Mouse (Mus musculus): ENCODE measurements around the gene Lgals4. TPM values are rescaled to one million over a fixed set of nuclear protein-coding genes. Genes with fewer than 3 reads are reported as not detected.

Gene Lgals4
- polyA plus RNA-seq, 2 experiments: 5.9 to 18.0 TPM

- no peak overlapping the region for H3K27ac ChIP-seq (replicated peaks; ENCODE audit: low read depth, low read length)
- H3K27me3 ChIP-seq (ENCODE audit: control insufficient read depth, insufficient read depth, low read length): no peaks in the 10 kb centered on the region
- H3K4me3 ChIP-seq (replicated peaks; ENCODE audit: low read length): no peak overlapping the region
- ATAC-seq (ENCODE audit: low FRiP score, low read depth): no peak
- peaks cover 99% of the 10 kb centered on the region for H3K36me3 ChIP-seq (ENCODE audit: control insufficient read depth, insufficient read depth, low read length)
- no peak for TF ChIP-seq POLR2A (IDR thresholded peaks at IDR 0.05; ENCODE audit: borderline replicate concordance, extremely low read depth, insufficient read depth, insufficient read length)
- H3K9me3 ChIP-seq (ENCODE audit: control insufficient read depth, low read length): no peaks in the 10 kb centered on the region
- DNase-seq (ENCODE audit: low spot score): no peak
- 93% methylated on average over 10 of the region's 10 CpGs for WGBS
- H3K9ac ChIP-seq (ENCODE audit: low read depth, low read length, severe bottlenecking): no peak overlapping the region
- H3K4me1 ChIP-seq (ENCODE audit: control insufficient read depth, insufficient read depth, low read length): peaks cover 19% of the 10 kb centered on the region
- no peak overlapping the region for H3K4me2 ChIP-seq (replicated peaks; ENCODE audit: low read depth, low read length, severe bottlenecking)
Observed at GRCm38 (mm10) chr7:28816920-28817319, 16.7 kb upstream of the Lgals4 start.

DNA sequence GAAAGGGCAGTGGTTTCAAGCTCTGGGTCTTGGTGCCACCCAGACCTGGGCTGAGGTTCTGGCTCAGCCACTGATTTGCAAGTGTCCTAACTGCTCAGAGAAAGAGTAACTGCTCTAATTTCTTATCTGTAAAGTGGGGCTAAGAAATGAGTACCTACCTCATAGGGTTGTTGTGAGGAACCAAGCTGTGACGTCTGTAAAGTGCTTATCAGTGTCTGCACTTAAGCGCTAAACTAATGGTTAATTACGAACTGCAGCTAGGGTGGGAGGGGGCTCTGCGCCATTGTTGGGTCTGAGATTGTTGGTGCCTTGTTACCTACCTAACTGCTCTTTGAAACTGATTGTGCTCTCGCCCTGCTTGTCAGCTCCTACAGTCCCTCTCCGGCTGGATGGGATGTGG lies 16.1 kb upstream of the Lgals4 start:
- Histone ChIP-seq H3K4me1 (ENCODE audit: control insufficient read depth, insufficient read depth, low read length) (peaks cover 13% of the 10 kb centered on the region), H3K4me2 (replicated peaks; ENCODE audit: low read depth, low read length, severe bottlenecking) (no peak overlapping the region), H3K27ac (replicated peaks; ENCODE audit: low read depth, low read length) (no peak overlapping the region), H3K4me3 (replicated peaks; ENCODE audit: low read length) (no peak overlapping the region), H3K36me3 (ENCODE audit: control insufficient read depth, insufficient read depth, low read length) (peaks cover 99% of the 10 kb centered on the region), H3K9ac (ENCODE audit: low read depth, low read length, severe bottlenecking) (no peak overlapping the region), H3K9me3 (ENCODE audit: control insufficient read depth, low read length) (no peaks in the 10 kb centered on the region), H3K27me3 (ENCODE audit: control insufficient read depth, insufficient read depth, low read length) (no peaks in the 10 kb centered on the region)
- 74% methylated on average over 6 of the region's 6 CpGs for WGBS
- TF ChIP-seq POLR2A (IDR thresholded peaks at IDR 0.05; ENCODE audit: borderline replicate concordance, extremely low read depth, insufficient read depth, insufficient read length): no peak
- ATAC-seq (ENCODE audit: low FRiP score, low read depth) (no peak), DNase-seq (ENCODE audit: low spot score) (no peak)

- Histone ChIP-seq H3K4me2 (replicated peaks; ENCODE audit: low read depth, low read length, severe bottlenecking) (no peak overlapping the region), H3K36me3 (ENCODE audit: control insufficient read depth, insufficient read depth, low read length) (peaks cover 99% of the 10 kb centered on the region), H3K4me1 (ENCODE audit: control insufficient read depth, insufficient read depth, low read length) (peaks cover 9% of the 10 kb centered on the region; the same call in 1 of the 2 replicates), H3K9me3 (ENCODE audit: control insufficient read depth, low read length) (no peaks in the 10 kb centered on the region), H3K4me3 (replicated peaks; ENCODE audit: low read length) (no peak overlapping the region), H3K27ac (replicated peaks; ENCODE audit: low read depth, low read length) (no peak overlapping the region), H3K27me3 (ENCODE audit: control insufficient read depth, insufficient read depth, low read length) (no peaks in the 10 kb centered on the region), H3K9ac (ENCODE audit: low read depth, low read length, severe bottlenecking) (no peak overlapping the region)
- no peak for ATAC-seq (ENCODE audit: low FRiP score, low read depth)
- DNase-seq (ENCODE audit: low spot score): no peak
- WGBS: 73% methylated on average over 4 of the region's 4 CpGs
- no peak for TF ChIP-seq POLR2A (IDR thresholded peaks at IDR 0.05; ENCODE audit: borderline replicate concordance, extremely low read depth, insufficient read depth, insufficient read length)
Observed at GRCm38 (mm10) chr7:28817957-28818356, 15.7 kb upstream of the Lgals4 start.

- Histone ChIP-seq H3K4me1 (ENCODE audit: control insufficient read depth, insufficient read depth, low read length) (peaks cover 8% of the 10 kb centered on the region; the same call in 1 of the 2 replicates), H3K27me3 (ENCODE audit: control insufficient read depth, insufficient read depth, low read length) (no peaks in the 10 kb centered on the region), H3K9ac (ENCODE audit: low read depth, low read length, severe bottlenecking) (no peak overlapping the region), H3K4me2 (replicated peaks; ENCODE audit: low read depth, low read length, severe bottlenecking) (no peak overlapping the region), H3K27ac (replicated peaks; ENCODE audit: low read depth, low read length) (no peak overlapping the region), H3K4me3 (replicated peaks; ENCODE audit: low read length) (no peak overlapping the region), H3K9me3 (ENCODE audit: control insufficient read depth, low read length) (no peaks in the 10 kb centered on the region), H3K36me3 (ENCODE audit: control insufficient read depth, insufficient read depth, low read length) (peaks cover 99% of the 10 kb centered on the region)
- TF ChIP-seq POLR2A (IDR thresholded peaks at IDR 0.05; ENCODE audit: borderline replicate concordance, extremely low read depth, insufficient read depth, insufficient read length): no peak
- ATAC-seq (ENCODE audit: low FRiP score, low read depth) (no peak), DNase-seq (ENCODE audit: low spot score) (no peak)
- 85% methylated on average over 16 of the region's 18 CpGs for WGBS
Observed at GRCm38 (mm10) chr7:28818436-28818835, 15.2 kb upstream of the Lgals4 start.

DNA sequence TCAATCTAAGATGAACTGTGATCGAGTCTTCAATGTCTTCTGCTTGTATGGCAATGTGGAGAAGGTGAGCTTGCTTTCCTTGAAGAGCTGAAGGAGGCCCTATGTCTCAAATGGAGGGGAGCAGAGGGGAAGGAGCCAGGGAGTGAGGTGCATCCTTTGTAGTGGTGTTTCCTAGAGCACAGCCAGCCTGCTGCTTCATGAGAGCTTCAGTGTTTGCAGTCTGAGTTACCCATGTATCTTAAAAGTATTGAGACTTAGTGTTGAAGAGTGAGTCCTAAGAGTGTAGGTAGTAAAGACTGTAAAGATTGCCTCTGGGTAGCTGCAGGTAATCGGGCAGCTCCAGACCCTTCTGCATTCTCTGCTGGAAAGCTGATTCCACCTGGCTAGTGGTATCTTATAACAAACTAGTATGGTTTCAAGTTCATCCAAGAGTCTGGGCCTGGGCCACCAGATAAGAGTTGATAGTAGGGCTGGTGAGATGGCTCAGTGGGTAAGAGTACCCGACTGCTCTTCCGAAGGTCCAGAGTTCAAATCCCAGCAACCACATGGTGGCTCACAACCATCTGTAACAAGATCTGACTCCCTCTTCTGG lies 14.7 kb upstream of the Lgals4 start:
- 86% methylated on average over 4 of the region's 4 CpGs for WGBS

More for the DNA sequence above, 14.7 kb upstream of the Lgals4 start:
- Histone ChIP-seq H3K36me3 (ENCODE audit: control insufficient read depth, insufficient read depth, low read length) (peaks cover 94% of the 10 kb centered on the region), H3K27ac (replicated peaks; ENCODE audit: low read depth, low read length) (no peak overlapping the region), H3K4me1 (ENCODE audit: control insufficient read depth, insufficient read depth, low read length) (peaks cover 8% of the 10 kb centered on the region; the same call in 1 of the 2 replicates), H3K4me2 (replicated peaks; ENCODE audit: low read depth, low read length, severe bottlenecking) (no peak overlapping the region), H3K4me3 (replicated peaks; ENCODE audit: low read length) (no peak overlapping the region), H3K9me3 (ENCODE audit: control insufficient read depth, low read length) (no peaks in the 10 kb centered on the region), H3K27me3 (ENCODE audit: control insufficient read depth, insufficient read depth, low read length) (no peaks in the 10 kb centered on the region), H3K9ac (ENCODE audit: low read depth, low read length, severe bottlenecking) (no peak overlapping the region)
- no peak for ATAC-seq (ENCODE audit: low FRiP score, low read depth)
- no peak for TF ChIP-seq POLR2A (IDR thresholded peaks at IDR 0.05; ENCODE audit: borderline replicate concordance, extremely low read depth, insufficient read depth, insufficient read length)
- no peak for DNase-seq (ENCODE audit: low spot score)

Measured in limb, embryonic 14.5 days (tissue).